Mouse (Mus musculus) liver, embryonic 15.5 days (tissue): Measurements from ENCODE around the gene Pex14. TPM values are rescaled to one million over a fixed set of nuclear protein-coding genes. Genes with fewer than 3 reads are reported as not detected.

ENCODE experiments used
- ATAC-seq: fragments of 200-750 bp; cut with Nextera tagmentation; 2 replicates; pipeline ENCODE4 v1.8.0; 2017; ENCODE audit warnings: moderate number of reproducible peaks, mild to moderate bottlenecking, moderate library complexity; ENCODE audit not compliant: insufficient read depth
- H3K27ac ChIP-seq: fragments of 300-500 bp; sonication (generic); replicated peaks from 2 replicates; pipeline ENCODE4 v1.5.1; 2015; ENCODE audit warnings: mild to moderate bottlenecking, inconsistent platforms
- H3K27me3 ChIP-seq: fragments of 300-500 bp; sonication (generic); 2 replicates; pipeline ENCODE4 v1.6.1; 2015; ENCODE audit warnings: mild to moderate bottlenecking, inconsistent platforms
- H3K36me3 ChIP-seq: fragments of 300-500 bp; sonication (generic); replicated peaks from 2 replicates; pipeline ENCODE4 v1.6.1; 2015; ENCODE audit warnings: moderate library complexity, mild to moderate bottlenecking, inconsistent platforms
- H3K4me1 ChIP-seq: fragments of 300-500 bp; sonication (generic); replicated peaks from 2 replicates; pipeline ENCODE4 v1.6.1; 2015; ENCODE audit warnings: inconsistent platforms
- H3K4me2 ChIP-seq: fragments of 300-500 bp; sonication (generic); 2 replicates; pipeline ENCODE4 v1.6.1; 2015; ENCODE audit warnings: moderate library complexity, mild to moderate bottlenecking, inconsistent platforms
- H3K4me3 ChIP-seq: fragments of 300-500 bp; sonication (generic); replicated peaks from 2 replicates; pipeline ENCODE4 v1.5.1; 2015; ENCODE audit warnings: mild to moderate bottlenecking, inconsistent platforms
- H3K9ac ChIP-seq: fragments of 300-500 bp; sonication (generic); 2 replicates; pipeline ENCODE4 v1.6.1; 2015; ENCODE audit warnings: moderate library complexity, mild to moderate bottlenecking, inconsistent platforms
- H3K9me3 ChIP-seq: fragments of 300-500 bp; sonication (generic); replicated peaks from 2 replicates; pipeline ENCODE4 v1.6.1; 2016; ENCODE audit warnings: inconsistent platforms
- WGBS: fragments of 180-500 bp; shearing (Covaris S2); methylation state at CpG from one replicate; pipeline ENCODE4 v1.1.7; 2015; ENCODE audit warnings: mixed read lengths; ENCODE audit not compliant: insufficient replicate concordance; 5-methylcytosine and 5-hydroxymethylcytosine counted together
- polyA plus RNA-seq: library from polyadenylated mRNA; unstranded; fragments of >200 nt; fragmentation: Nextera tagmentation; extraction: Ambion mirVana; gene quantifications from 2 replicates; pipeline ENCODE4 v1.2.1, GENCODE M21; 2015

Pex14 gene
- polyA plus RNA-seq, 1 experiment from 2014 or later: 27.2 TPM

- Histone ChIP-seq H3K27me3 (no peaks in the 10 kb centered on the region), H3K4me2 (no peak overlapping the region), H3K9ac (no peak overlapping the region), H3K36me3 (no peaks in the 10 kb centered on the region), H3K9me3 (no peaks in the 10 kb centered on the region), H3K4me3 (no peak overlapping the region), H3K4me1 (no peaks in the 10 kb centered on the region), H3K27ac (no peak overlapping the region)
- ATAC-seq: no peak
Measured at GRCm38 (mm10) chr4:149021021-149021420, 78.7 kb downstream of the Pex14 start.

GRCm38 (mm10) chr4:149019456-149019855 lies 80.2 kb downstream of the Pex14 start:
- no peak overlapping the region for H3K4me2 ChIP-seq
- H3K27me3 ChIP-seq: no peaks in the 10 kb centered on the region
- WGBS: 77% methylated on average over 6 of the region's 6 CpGs
- no peak overlapping the region for H3K9ac ChIP-seq
- no peak overlapping the region for H3K27ac ChIP-seq
- H3K4me1 ChIP-seq: no peaks in the 10 kb centered on the region
- ATAC-seq: no peak
- H3K4me3 ChIP-seq: no peak overlapping the region
- H3K9me3 ChIP-seq: no peaks in the 10 kb centered on the region
- H3K36me3 ChIP-seq: no peaks in the 10 kb centered on the region

DNA sequence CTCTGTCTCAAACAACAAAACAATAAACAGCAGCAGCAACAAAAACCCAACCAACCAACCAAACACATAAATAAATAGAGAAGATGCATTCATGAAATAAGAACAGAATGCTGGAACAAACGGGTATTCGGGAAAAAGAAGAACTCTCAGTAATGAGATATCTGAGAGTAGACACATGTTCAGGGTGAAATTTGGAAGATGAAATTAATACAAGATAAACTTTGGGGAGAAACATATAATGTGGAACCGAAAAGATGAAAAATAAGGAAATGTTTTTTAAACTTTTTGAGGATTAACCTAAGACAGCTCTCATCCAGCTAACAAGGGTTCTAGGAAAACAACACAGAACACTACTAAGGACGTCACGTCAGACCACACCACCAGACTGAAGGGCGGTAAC lies 92.9 kb downstream of the Pex14 start:
- WGBS: 75% methylated on average over 6 of the region's 6 CpGs
- no peaks in the 10 kb centered on the region for H3K36me3 ChIP-seq
- no peak overlapping the region for H3K4me2 ChIP-seq
- no peaks in the 10 kb centered on the region for H3K27me3 ChIP-seq
- no peak overlapping the region for H3K9ac ChIP-seq
- no peaks in the 10 kb centered on the region for H3K4me1 ChIP-seq
- no peaks in the 10 kb centered on the region for H3K9me3 ChIP-seq
- H3K4me3 ChIP-seq: no peak overlapping the region
- H3K27ac ChIP-seq: no peak overlapping the region
- ATAC-seq: no peak

- no peak for ATAC-seq
- H3K4me1 ChIP-seq: no peaks in the 10 kb centered on the region
- H3K4me3 ChIP-seq: no peak overlapping the region
- no peaks in the 10 kb centered on the region for H3K9me3 ChIP-seq
- H3K36me3 ChIP-seq: no peaks in the 10 kb centered on the region
- H3K27ac ChIP-seq: no peak overlapping the region
- 70% methylated on average over 3 of the region's 3 CpGs for WGBS
- no peaks in the 10 kb centered on the region for H3K27me3 ChIP-seq
- H3K4me2 ChIP-seq: no peak overlapping the region
- no peak overlapping the region for H3K9ac ChIP-seq
Measured at GRCm38 (mm10) chr4:149006107-149006506, 93.6 kb downstream of the Pex14 start.

DNA sequence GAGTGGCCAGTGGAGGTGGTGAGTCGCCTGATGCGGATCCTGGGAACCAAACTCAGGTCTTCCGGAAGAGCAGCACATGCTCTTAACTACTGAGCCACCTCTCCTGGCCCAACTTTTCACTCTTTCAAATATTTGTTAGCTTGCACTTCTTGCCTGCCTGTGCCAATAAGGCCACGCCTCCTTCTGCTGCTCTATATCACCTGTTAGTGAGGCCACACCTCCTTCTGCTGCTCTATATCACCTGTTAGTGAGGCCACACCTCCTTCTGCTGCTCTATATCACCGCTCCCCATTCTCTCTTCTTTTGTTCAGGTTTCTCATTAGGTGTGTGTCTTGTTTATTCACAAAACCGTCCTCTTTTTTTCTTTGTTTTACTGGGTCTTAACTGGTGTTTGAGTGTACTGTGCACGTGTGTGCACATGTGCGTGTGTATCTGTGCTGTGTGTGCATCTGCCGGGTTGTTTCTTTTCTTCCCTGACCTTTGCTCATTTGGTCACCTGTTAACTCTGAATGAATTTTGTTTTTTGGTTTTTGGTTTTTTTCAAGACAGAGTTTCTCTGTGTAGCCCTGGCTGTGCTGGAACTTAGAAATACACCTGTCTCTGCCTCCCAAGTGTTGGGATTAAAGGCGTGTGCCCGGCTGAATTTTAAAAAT lies 97.1 kb downstream of the Pex14 start:
- Histone ChIP-seq H3K4me1 (no peaks in the 10 kb centered on the region; the same call in 1 of the 2 replicates), H3K9ac (no peak overlapping the region), H3K36me3 (peaks cover 5% of the 10 kb centered on the region; the same call in 1 of the 2 replicates), H3K27ac (no peak overlapping the region), H3K4me2 (no peak overlapping the region), H3K27me3 (no peaks in the 10 kb centered on the region), H3K4me3 (no peak overlapping the region), H3K9me3 (no peaks in the 10 kb centered on the region)
- 81% methylated on average over 11 of the region's 11 CpGs for WGBS
- no peak for ATAC-seq

DNA sequence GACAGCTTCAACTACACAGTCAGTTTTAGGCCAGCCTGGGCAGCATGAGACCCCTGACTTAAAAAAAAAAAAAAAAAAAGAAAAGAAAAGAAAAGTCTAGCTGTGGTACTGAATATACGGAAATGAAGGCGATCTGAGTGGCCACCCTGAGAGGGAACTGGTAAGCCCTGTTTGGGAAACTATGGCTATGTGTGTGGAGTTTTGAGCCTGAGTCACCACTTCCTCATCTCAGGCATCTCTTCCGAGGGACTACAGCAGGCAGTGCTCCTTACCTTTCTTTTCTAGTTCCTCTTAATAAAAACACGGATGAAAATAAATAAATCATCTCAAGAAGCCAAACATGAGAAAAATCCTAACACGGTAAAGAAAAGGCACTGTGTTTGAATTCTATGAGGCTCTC lies 98.2 kb downstream of the Pex14 start:
- Histone ChIP-seq H3K9ac (no peak overlapping the region), H3K36me3 (peaks cover 5% of the 10 kb centered on the region; the same call in 1 of the 2 replicates), H3K9me3 (no peaks in the 10 kb centered on the region), H3K4me2 (no peak overlapping the region), H3K4me1 (no peaks in the 10 kb centered on the region; the same call in 1 of the 2 replicates), H3K4me3 (no peak overlapping the region), H3K27me3 (no peaks in the 10 kb centered on the region), H3K27ac (no peak overlapping the region)
- ATAC-seq: no peak
- 55% methylated on average over 5 of the region's 5 CpGs for WGBS

DNA sequence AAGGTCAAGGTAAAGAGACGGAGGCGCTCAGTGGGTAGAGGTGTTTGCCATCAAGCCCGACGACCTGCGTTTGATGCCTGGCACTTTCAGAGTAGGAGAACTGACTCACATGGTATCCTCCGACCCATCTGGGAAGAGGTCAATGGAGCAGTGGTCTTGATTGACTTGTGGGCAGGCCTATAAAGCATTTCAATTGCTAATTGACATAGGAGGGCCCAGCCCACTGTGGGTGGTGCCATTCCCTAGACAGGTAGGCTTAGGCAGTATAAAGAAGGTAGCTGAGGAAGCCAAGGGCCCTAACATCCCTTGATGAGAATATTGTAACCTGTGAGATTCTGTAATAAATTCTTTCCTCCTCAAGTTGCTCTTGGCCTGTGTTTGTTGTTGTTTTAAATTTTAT lies 98.9 kb downstream of the Pex14 start:
- no peak overlapping the region for H3K9ac ChIP-seq
- no peak overlapping the region for H3K4me2 ChIP-seq
- ATAC-seq: no peak
- H3K27me3 ChIP-seq: no peaks in the 10 kb centered on the region
- 85% methylated on average over 6 of the region's 6 CpGs for WGBS
- H3K9me3 ChIP-seq: no peaks in the 10 kb centered on the region
- H3K4me3 ChIP-seq: no peak overlapping the region
- H3K36me3 ChIP-seq: peaks cover 5% of the 10 kb centered on the region; the same call in 1 of the 2 replicates
- H3K27ac ChIP-seq: no peak overlapping the region
- no peaks in the 10 kb centered on the region; the same call in 1 of the 2 replicates for H3K4me1 ChIP-seq

- ATAC-seq: peak; percentile 22; the same call in 1 of the 2 replicates
- Histone ChIP-seq H3K9ac (no peak overlapping the region), H3K9me3 (no peaks in the 10 kb centered on the region), H3K27me3 (no peaks in the 10 kb centered on the region), H3K4me3 (no peak overlapping the region), H3K36me3 (no peaks in the 10 kb centered on the region; the same call in 1 of the 2 replicates), H3K4me2 (no peak overlapping the region), H3K4me1 (peaks cover 3% of the 10 kb centered on the region; the same call in 1 of the 2 replicates), H3K27ac (no peak overlapping the region)
- WGBS: 65% methylated on average over 5 of the region's 5 CpGs
Measured at GRCm38 (mm10) chr4:148993948-148994347, 105.7 kb downstream of the Pex14 start.

GRCm38 (mm10) chr4:148990038-148990437 lies 109.6 kb downstream of the Pex14 start:
- no peaks in the 10 kb centered on the region for H3K27me3 ChIP-seq
- ATAC-seq: no peak
- H3K27ac ChIP-seq: no peak overlapping the region
- H3K4me2 ChIP-seq: no peak overlapping the region
- H3K36me3 ChIP-seq: no peaks in the 10 kb centered on the region
- no peaks in the 10 kb centered on the region for H3K9me3 ChIP-seq
- 0 out of 2 replicates have a peak, but pooled peaks cover 3% of the 10 kb centered on the region for H3K4me1 ChIP-seq
- WGBS: 40% methylated on average over 2 of the region's 2 CpGs
- no peak overlapping the region for H3K9ac ChIP-seq
- H3K4me3 ChIP-seq: no peak overlapping the region

GRCm38 (mm10) chr4:148985541-148986476 lies 113.9 kb downstream of the Pex14 start:
- Histone ChIP-seq H3K27me3 (no peaks in the 10 kb centered on the region), H3K4me1 (no peaks in the 10 kb centered on the region), H3K4me3 (no peak overlapping the region), H3K36me3 (peaks cover 10% of the 10 kb centered on the region), H3K4me2 (no peak overlapping the region), H3K9ac (no peak overlapping the region), H3K9me3 (no peaks in the 10 kb centered on the region), H3K27ac (no peak overlapping the region)
- no peak for ATAC-seq
- WGBS: 67% methylated on average over 24 of the region's 24 CpGs

DNA sequence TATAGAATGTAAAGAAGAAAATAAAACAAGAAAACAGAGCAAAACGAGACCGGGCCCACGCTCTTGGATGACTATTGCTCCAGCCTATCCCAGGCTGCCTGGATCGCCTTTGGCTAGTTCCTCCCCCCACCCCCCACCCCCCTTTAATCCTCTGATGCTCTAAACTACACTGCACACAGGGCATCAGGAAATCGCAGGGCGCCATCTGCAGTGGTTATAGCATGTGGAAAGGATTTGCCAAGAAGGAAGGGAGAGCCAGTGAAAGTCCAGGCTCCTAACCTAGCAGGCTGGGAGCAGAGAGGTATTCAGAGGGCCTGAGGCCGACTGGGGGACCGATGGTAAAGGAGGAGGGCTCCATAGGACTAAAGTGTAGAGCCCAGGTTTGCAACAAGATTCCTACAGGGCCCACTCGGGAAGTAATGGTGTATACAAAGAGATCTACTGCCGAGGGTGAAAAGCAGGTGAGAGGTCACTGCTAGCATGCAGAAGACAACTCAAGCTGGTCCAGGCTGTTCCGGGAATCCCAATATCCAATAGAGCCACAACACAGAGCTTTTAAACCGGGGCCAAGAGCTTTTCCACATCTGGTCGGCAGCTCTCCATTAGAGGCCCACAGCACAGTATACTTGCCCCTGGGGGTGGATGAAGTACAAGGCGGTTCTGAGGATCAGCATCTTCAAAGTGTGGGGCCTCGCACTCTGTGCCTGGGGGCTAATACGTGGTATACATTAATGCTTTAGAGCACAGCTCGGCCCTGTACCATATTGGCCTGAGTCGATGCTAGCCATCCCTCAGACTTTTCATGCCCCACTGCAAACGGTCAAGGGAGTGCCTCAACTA lies 114.8 kb downstream of the Pex14 start:
- no peak overlapping the region for H3K27ac ChIP-seq
- WGBS: 75% methylated on average over 19 of the region's 19 CpGs
- ATAC-seq: no peak

More for the DNA sequence above, 114.8 kb downstream of the Pex14 start:
- Histone ChIP-seq H3K4me1 (no peaks in the 10 kb centered on the region), H3K4me2 (no peak overlapping the region), H3K27me3 (no peaks in the 10 kb centered on the region), H3K9ac (no peak overlapping the region), H3K9me3 (no peaks in the 10 kb centered on the region), H3K36me3 (peaks cover 10% of the 10 kb centered on the region), H3K4me3 (no peak overlapping the region)
